Mouse (Mus musculus): ENCODE results near the gene Ifit1bl1. TPM values are rescaled to one million over a fixed set of nuclear protein-coding genes. Genes with fewer than 3 reads are reported as not detected.

Ifit1bl1 gene
- polyA plus RNA-seq (2015; fragmentation: Nextera tagmentation; extraction: Ambion mirVana): 0.76 and 0.88 TPM in 2 replicates

DNA sequence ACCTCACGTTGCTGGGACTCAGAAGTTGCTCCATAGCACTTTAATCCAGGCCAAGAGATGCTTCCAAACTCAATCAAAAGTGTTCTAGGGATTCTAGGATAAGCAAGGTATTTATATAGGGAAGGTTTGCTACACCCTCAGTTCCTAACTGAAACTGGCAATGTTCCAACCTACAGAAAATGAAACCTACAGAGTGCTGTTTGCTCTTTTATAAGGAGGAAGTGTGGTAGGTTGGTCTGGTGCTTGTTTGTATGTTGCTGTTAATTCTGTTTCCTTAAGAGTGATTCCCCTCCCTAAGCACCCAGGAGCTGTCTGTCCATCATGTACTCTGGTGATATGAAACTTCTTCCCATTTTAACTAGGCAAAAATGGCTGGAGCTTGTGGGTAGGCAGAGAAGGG, at the start of gene Ifit1bl1:
Gene Ifit1bl1 (minus strand): TSS at position 69 of the 400 bp plus-strand sequence.

DNA sequence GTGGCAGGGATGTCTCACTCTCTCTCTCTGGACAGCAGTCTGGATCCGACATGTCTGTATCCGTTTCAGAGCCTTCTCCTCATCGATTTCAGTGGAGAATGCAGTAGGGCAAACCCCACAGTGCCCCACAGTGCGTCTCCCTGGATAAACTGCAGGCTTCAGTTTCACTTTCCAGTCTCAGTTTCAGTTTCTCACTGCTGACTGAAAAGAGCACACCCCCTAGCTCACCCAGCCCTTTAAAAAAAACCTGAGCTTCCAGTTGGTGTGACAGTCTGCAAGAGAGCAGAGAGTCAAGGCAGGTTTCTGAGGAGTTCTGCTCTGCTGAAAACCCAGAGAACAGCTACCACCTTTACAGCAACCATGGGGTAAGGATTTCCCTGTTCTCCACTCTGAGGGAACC, 38.9 kb upstream of the Ifit1bl1 start, which contains the start of the genes Ifit1bl2 and Ifit1:
Gene Ifit1bl2 (minus strand): TSS at position 121 of the 400 bp plus-strand sequence.
Gene Ifit1 (plus strand): TSS at position 249 of the 400 bp plus-strand sequence.

DNA sequence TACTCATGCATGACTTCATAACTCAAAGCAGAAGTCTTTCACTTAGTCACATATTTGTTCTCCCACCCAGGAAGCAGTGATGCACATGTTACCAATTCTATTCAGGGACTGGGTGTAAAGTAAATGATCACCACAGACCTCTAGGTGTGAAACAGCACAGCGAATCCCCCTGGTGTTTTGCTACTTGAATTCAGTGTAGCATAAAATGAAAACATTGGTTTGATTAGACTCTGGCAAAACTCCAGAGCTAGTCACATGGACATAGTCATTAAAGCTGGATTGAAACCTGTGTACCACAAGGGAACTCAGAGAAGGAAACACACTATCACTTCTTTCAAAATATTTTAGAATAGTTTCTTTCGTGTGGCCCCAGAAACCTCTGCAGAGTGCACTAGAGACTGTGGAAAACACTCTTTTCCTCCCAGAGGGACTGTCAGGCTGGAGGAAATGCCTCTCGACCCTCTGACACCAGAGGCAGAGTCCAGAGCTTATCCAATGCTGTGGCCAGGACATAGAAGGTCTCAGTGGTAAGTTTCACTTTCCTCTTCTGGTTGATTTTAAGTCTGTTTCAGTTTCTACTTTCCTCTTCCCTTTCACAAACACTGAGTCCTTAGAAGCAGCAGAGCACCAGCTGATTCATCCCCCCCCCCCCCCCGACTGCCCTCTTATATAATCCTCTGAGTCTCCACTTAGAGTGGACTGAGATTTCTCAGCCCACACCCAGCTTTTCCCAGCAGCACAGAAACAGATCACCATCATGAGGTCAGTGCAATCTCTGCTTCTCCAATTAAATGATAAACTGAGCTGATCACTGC, 5.7 kb upstream of the Ifit1bl1 start, which contains the start of gene Ifit3b:
Gene Ifit3b (plus strand): TSS at position 734 of the 815 bp plus-strand sequence.

DNA sequence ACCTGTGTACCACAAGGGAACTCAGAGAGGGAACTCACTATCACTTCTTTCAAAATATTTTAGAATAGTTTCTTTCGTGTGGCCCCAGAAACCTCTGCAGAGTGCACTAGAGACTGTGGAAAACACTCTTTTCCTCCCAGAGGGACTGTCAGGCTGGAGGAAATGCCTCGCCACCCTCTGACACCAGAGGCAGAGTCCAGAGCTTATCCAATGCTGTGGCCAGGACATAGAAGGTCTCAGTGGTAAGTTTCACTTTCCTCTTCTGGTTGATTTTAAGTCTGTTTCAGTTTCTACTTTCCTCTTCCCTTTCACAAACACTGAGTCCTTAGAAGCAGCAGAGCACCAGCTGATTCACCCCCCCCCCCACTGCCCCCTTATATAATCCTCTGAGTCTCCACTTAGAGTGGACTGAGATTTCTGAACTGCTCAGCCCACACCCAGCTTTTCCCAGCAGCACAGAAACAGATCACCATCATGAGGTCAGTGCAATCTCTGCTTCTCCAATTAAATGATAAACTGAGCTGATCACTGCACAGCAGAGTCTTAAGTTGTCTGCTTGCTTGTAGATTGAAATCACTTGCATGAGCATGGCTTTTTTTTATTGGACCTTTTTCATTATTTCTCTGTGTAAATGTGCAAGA, 18.5 kb downstream of the Ifit1bl1 start, which contains the start of gene Ifit3:
Gene Ifit3 (plus strand): TSS at position 406 of the 641 bp plus-strand sequence.

DNA sequence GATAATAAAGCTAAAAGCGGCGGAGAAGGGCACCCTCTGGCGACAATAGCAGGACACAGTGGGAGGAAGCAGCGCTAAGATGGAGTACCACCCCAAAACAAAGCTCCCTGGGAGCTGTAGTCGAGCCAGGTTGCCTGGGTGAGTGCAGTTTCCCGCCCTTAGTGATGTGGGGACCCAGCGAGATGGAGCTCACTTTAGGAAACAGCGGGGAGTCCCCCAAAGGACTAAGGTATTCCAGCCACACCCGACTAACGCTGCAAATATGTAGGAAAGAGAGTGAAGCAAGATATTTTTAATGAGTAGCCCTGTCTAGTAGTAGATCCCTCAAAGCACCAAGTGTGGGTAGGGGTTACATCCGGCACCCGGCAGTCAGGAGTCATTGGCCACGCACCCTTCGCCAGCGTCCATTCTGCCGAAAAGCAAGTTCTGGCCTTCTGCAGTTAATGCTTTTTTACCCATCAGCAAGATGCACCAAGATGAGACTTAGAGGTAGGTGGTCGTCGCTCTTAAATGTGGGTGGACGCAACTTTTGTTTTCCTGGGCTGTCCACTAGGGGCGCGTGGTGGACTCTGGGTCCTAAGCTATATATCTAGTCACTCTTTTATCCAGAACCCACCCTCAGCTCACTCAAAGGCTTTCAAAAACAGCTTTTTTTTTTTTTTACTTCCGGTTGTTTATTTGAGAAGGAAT, 51.1 kb downstream of the Ifit1bl1 start, which contains the start of gene Ifit2:
Gene Ifit2 (plus strand): TSS at position 161 of the 690 bp plus-strand sequence.

Other genes starting within 250 kb of the Ifit1bl1 start
- gene Ch25h, start 126.8 kb downstream of the Ifit1bl1 start, polyA plus RNA-seq (2015; fragmentation: Nextera tagmentation; extraction: Ambion mirVana): 0.14 and 0.40 TPM in 2 replicates
- 88.4 and 224 TPM in 2 replicates for gene Lipa, start 74.5 kb downstream of the Ifit1bl1 start, polyA plus RNA-seq (2015; fragmentation: Nextera tagmentation; extraction: Ambion mirVana)
- 6.9 and 7.2 TPM in 2 replicates for gene Ifit2, start 51.3 kb downstream of the Ifit1bl1 start, polyA plus RNA-seq (2015; fragmentation: Nextera tagmentation; extraction: Ambion mirVana)
- 11.7 and 13.4 TPM in 2 replicates for gene Ifit3, start 18.4 kb downstream of the Ifit1bl1 start, polyA plus RNA-seq (2015; fragmentation: Nextera tagmentation; extraction: Ambion mirVana)
- gene Ifit3b, start 6.0 kb upstream of the Ifit1bl1 start, polyA plus RNA-seq (2015; fragmentation: Nextera tagmentation; extraction: Ambion mirVana): 2.8 and 3.1 TPM in 2 replicates
- gene Ifit1bl2, start 38.8 kb upstream of the Ifit1bl1 start, polyA plus RNA-seq (2015; fragmentation: Nextera tagmentation; extraction: Ambion mirVana): 0.30 and 1.4 TPM in 2 replicates
- gene Ifit1, start 38.9 kb upstream of the Ifit1bl1 start, polyA plus RNA-seq (2015; fragmentation: Nextera tagmentation; extraction: Ambion mirVana): 7.5 and 8.7 TPM in 2 replicates
- gene Slc16a12, start 145.3 kb upstream of the Ifit1bl1 start, polyA plus RNA-seq (2015; fragmentation: Nextera tagmentation; extraction: Ambion mirVana): 0.66 and 1.1 TPM in 2 replicates